Mouse (Mus musculus): ENCODE results near the gene Nefh. TPM values are rescaled to one million over a fixed set of nuclear protein-coding genes. Genes with fewer than 3 reads are reported as not detected.

Nefh gene
- polyA plus RNA-seq, 1 experiment from 2014 or later = 0.30 TPM

DNA sequence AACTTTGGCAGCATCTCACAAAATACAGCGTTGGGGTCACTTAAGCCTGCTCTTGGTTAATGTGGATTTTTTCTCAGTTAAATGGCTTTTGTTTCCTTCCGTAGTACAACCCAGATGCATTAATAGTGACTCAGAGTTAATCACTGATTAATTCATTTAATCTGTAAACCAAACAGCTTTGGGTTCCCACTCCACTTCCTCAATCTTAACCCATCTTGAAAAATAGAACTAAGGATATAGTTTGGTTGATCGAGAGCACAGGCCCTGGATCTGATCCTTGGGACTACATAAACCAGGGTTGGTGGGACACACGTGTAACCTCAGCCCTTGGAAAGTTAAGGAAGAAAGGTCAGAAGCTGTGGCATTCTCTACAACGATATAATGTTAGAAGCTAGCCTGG is 11.6 kb downstream of the Nefh start:
- Histone ChIP-seq H3K9ac (ENCODE audit: low read length) (no peak overlapping the region), H3K27me3 (ENCODE audit: control insufficient read depth, insufficient read depth, low read length) (no peaks in the 10 kb centered on the region), H3K9me3 (replicated peaks; ENCODE audit: control insufficient read depth, low read length) (no peaks in the 10 kb centered on the region), H3K4me1 (ENCODE audit: control insufficient read depth, insufficient read depth, low read length) (peaks cover 4% of the 10 kb centered on the region; the same call in 1 of the 2 replicates), H3K4me3 (replicated peaks; ENCODE audit: low read length) (no peak overlapping the region), H3K36me3 (ENCODE audit: control insufficient read depth, insufficient read depth, low read length) (no peaks in the 10 kb centered on the region), H3K4me2 (ENCODE audit: low read depth, low read length) (no peak overlapping the region), H3K27ac (ENCODE audit: low read length) (no peak overlapping the region)
- 75% methylated on average over 5 of the region's 5 CpGs for WGBS
- no peak for ATAC-seq (ENCODE audit: insufficient read depth, low FRiP score)

GRCm38 (mm10) chr11:4931009-4931601 is 16.8 kb downstream of the Nefh start:
- 49% methylated on average over 1 of the region's 1 CpGs for WGBS
- H3K27ac ChIP-seq (ENCODE audit: low read length) = peak overlapping the region; percentile 7; the same call in 1 of the 2 replicates
- peaks cover 11% of the 10 kb centered on the region; the same call in 1 of the 2 replicates for H3K4me1 ChIP-seq (ENCODE audit: control insufficient read depth, insufficient read depth, low read length)
- no peaks in the 10 kb centered on the region for H3K9me3 ChIP-seq (replicated peaks; ENCODE audit: control insufficient read depth, low read length)
- H3K36me3 ChIP-seq (ENCODE audit: control insufficient read depth, insufficient read depth, low read length) = no peaks in the 10 kb centered on the region
- H3K27me3 ChIP-seq (ENCODE audit: control insufficient read depth, insufficient read depth, low read length) = no peaks in the 10 kb centered on the region
- no peak overlapping the region for H3K4me2 ChIP-seq (ENCODE audit: low read depth, low read length)
- peak; percentile 58; the same call in 1 of the 2 replicates for ATAC-seq (ENCODE audit: insufficient read depth, low FRiP score)
- H3K4me3 ChIP-seq (replicated peaks; ENCODE audit: low read length) = no peak overlapping the region
- no peak overlapping the region for H3K9ac ChIP-seq (ENCODE audit: low read length)

GRCm38 (mm10) chr11:4927224-4927623 is 20.6 kb downstream of the Nefh start:
- no peak overlapping the region for H3K4me2 ChIP-seq (ENCODE audit: low read depth, low read length)
- 0 out of 2 replicates have a peak, but pooled peaks cover 8% of the 10 kb centered on the region for H3K36me3 ChIP-seq (ENCODE audit: control insufficient read depth, insufficient read depth, low read length)
- H3K9ac ChIP-seq (ENCODE audit: low read length) = no peak overlapping the region
- no peak for ATAC-seq (ENCODE audit: insufficient read depth, low FRiP score)
- H3K4me3 ChIP-seq (replicated peaks; ENCODE audit: low read length) = no peak overlapping the region
- H3K9me3 ChIP-seq (replicated peaks; ENCODE audit: control insufficient read depth, low read length) = no peaks in the 10 kb centered on the region
- H3K4me1 ChIP-seq (ENCODE audit: control insufficient read depth, insufficient read depth, low read length) = peaks cover 11% of the 10 kb centered on the region; the same call in 1 of the 2 replicates
- H3K27ac ChIP-seq (ENCODE audit: low read length) = no peak overlapping the region
- no peaks in the 10 kb centered on the region for H3K27me3 ChIP-seq (ENCODE audit: control insufficient read depth, insufficient read depth, low read length)
- 82% methylated on average over 3 of the region's 3 CpGs for WGBS

DNA sequence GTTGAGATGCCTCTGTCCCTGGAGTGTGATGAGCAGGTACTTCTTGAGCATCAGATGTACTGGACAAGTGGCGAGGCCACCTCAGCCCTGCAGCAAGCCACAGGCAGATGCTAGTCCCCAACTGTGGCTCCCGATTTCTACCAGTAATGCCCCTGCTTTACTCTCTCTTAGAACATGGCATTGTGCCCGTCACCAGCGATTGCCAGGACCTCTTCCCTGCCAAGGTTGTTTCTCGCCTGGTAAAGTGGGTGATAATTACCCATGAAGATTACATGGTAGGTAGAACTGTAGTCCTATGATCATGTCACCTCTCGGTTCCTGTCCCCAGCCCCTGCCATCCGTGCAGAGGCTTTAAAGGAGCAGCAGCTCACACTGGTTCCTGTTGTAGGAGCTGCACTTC is 26.1 kb downstream of the Nefh start:
- 86% methylated on average over 7 of the region's 7 CpGs for WGBS
- no peaks in the 10 kb centered on the region for H3K4me1 ChIP-seq (ENCODE audit: control insufficient read depth, insufficient read depth, low read length)
- no peak overlapping the region for H3K4me3 ChIP-seq (replicated peaks; ENCODE audit: low read length)
- no peaks in the 10 kb centered on the region for H3K27me3 ChIP-seq (ENCODE audit: control insufficient read depth, insufficient read depth, low read length)
- peaks cover 16% of the 10 kb centered on the region for H3K36me3 ChIP-seq (ENCODE audit: control insufficient read depth, insufficient read depth, low read length)
- ATAC-seq (ENCODE audit: insufficient read depth, low FRiP score) = no peak
- H3K4me2 ChIP-seq (ENCODE audit: low read depth, low read length) = no peak overlapping the region
- no peaks in the 10 kb centered on the region for H3K9me3 ChIP-seq (replicated peaks; ENCODE audit: control insufficient read depth, low read length)
- H3K27ac ChIP-seq (ENCODE audit: low read length) = no peak overlapping the region
- H3K9ac ChIP-seq (ENCODE audit: low read length) = no peak overlapping the region

- Histone ChIP-seq H3K4me1 (ENCODE audit: control insufficient read depth, insufficient read depth, low read length) (no peaks in the 10 kb centered on the region), H3K36me3 (ENCODE audit: control insufficient read depth, insufficient read depth, low read length) (peaks cover 16% of the 10 kb centered on the region), H3K4me2 (ENCODE audit: low read depth, low read length) (no peak overlapping the region), H3K27me3 (ENCODE audit: control insufficient read depth, insufficient read depth, low read length) (no peaks in the 10 kb centered on the region), H3K9ac (ENCODE audit: low read length) (no peak overlapping the region), H3K4me3 (replicated peaks; ENCODE audit: low read length) (no peak overlapping the region), H3K9me3 (replicated peaks; ENCODE audit: control insufficient read depth, low read length) (no peaks in the 10 kb centered on the region), H3K27ac (ENCODE audit: low read length) (no peak overlapping the region)
- 82% methylated on average over 2 of the region's 2 CpGs for WGBS
- no peak for ATAC-seq (ENCODE audit: insufficient read depth, low FRiP score)
Measured at GRCm38 (mm10) chr11:4921281-4921680, 26.6 kb downstream of the Nefh start.

DNA sequence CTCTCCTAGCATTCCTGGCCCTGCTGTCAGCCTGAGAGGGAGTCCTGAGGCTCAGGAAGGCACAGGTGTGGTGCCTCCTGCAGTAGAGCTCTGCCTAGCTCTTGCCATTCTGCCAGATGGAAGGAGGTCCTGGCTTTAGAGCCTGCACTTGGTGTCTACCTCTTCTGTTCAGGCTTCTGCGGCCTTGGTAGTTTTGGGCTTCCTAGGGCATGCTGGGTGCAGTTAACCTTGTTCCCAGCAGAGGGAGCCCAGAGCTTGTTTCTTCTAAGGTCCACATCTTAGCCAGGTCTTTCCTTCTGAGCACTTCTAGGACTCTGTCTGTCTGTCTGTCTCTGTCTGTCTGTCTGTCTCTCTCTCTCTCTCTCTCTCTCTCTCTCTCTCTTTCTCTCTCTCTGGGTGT is 31.8 kb downstream of the Nefh start:
- ATAC-seq (ENCODE audit: insufficient read depth, low FRiP score) = no peak
- Histone ChIP-seq H3K27me3 (ENCODE audit: control insufficient read depth, insufficient read depth, low read length) (no peaks in the 10 kb centered on the region), H3K4me1 (ENCODE audit: control insufficient read depth, insufficient read depth, low read length) (no peaks in the 10 kb centered on the region), H3K27ac (ENCODE audit: low read length) (no peak overlapping the region), H3K36me3 (ENCODE audit: control insufficient read depth, insufficient read depth, low read length) (peaks cover 13% of the 10 kb centered on the region), H3K4me3 (replicated peaks; ENCODE audit: low read length) (no peak overlapping the region), H3K9ac (ENCODE audit: low read length) (no peak overlapping the region), H3K4me2 (ENCODE audit: low read depth, low read length) (no peak overlapping the region), H3K9me3 (replicated peaks; ENCODE audit: control insufficient read depth, low read length) (no peaks in the 10 kb centered on the region)
- 19% methylated on average over 1 of the region's 1 CpGs for WGBS

- Histone ChIP-seq H3K36me3 (ENCODE audit: control insufficient read depth, insufficient read depth, low read length) (peaks cover 7% of the 10 kb centered on the region; the same call in 1 of the 2 replicates), H3K27ac (ENCODE audit: low read length) (no peak overlapping the region), H3K4me2 (ENCODE audit: low read depth, low read length) (no peak overlapping the region), H3K4me3 (replicated peaks; ENCODE audit: low read length) (no peak overlapping the region), H3K9ac (ENCODE audit: low read length) (no peak overlapping the region), H3K27me3 (ENCODE audit: control insufficient read depth, insufficient read depth, low read length) (no peaks in the 10 kb centered on the region), H3K4me1 (ENCODE audit: control insufficient read depth, insufficient read depth, low read length) (no peaks in the 10 kb centered on the region), H3K9me3 (replicated peaks; ENCODE audit: control insufficient read depth, low read length) (no peaks in the 10 kb centered on the region)
- 93% methylated on average over 6 of the region's 6 CpGs for WGBS
- no peak for ATAC-seq (ENCODE audit: insufficient read depth, low FRiP score)
Measured at GRCm38 (mm10) chr11:4906231-4906630, 41.6 kb downstream of the Nefh start.

GRCm38 (mm10) chr11:4901956-4902355 is 45.9 kb downstream of the Nefh start:
- H3K27me3 ChIP-seq (ENCODE audit: control insufficient read depth, insufficient read depth, low read length) = no peaks in the 10 kb centered on the region
- H3K27ac ChIP-seq (ENCODE audit: low read length) = no peak overlapping the region
- no peak overlapping the region for H3K4me2 ChIP-seq (ENCODE audit: low read depth, low read length)
- ATAC-seq (ENCODE audit: insufficient read depth, low FRiP score) = no peak
- H3K9me3 ChIP-seq (replicated peaks; ENCODE audit: control insufficient read depth, low read length) = no peaks in the 10 kb centered on the region
- no peak overlapping the region for H3K9ac ChIP-seq (ENCODE audit: low read length)
- H3K4me3 ChIP-seq (replicated peaks; ENCODE audit: low read length) = no peak overlapping the region
- peaks cover 10% of the 10 kb centered on the region; the same call in 1 of the 2 replicates for H3K36me3 ChIP-seq (ENCODE audit: control insufficient read depth, insufficient read depth, low read length)
- 88% methylated on average over 6 of the region's 6 CpGs for WGBS
- no peaks in the 10 kb centered on the region for H3K4me1 ChIP-seq (ENCODE audit: control insufficient read depth, insufficient read depth, low read length)

DNA sequence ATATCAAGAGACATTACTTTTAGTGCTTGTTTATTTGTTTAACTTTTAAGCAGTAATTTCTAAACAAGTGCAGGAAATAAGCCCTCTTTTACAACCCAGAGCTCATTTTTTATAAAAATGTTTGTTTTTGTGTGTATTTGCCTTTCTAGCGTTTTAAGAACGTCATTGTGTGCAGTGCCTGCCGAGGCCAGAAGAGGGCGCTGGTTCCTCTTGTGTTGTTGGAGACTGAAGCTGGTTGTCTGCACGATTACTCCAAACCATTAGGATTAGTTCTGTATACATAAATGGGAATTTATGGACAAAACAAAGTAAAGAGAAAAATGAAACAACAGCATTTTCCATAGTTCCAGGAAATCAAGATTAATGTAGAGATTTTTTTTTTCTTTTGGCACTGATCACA is 47.4 kb downstream of the Nefh start:
- no peaks in the 10 kb centered on the region for H3K9me3 ChIP-seq (replicated peaks; ENCODE audit: control insufficient read depth, low read length)
- no peak overlapping the region for H3K4me2 ChIP-seq (ENCODE audit: low read depth, low read length)
- H3K27me3 ChIP-seq (ENCODE audit: control insufficient read depth, insufficient read depth, low read length) = no peaks in the 10 kb centered on the region
- H3K9ac ChIP-seq (ENCODE audit: low read length) = no peak overlapping the region
- H3K4me1 ChIP-seq (ENCODE audit: control insufficient read depth, insufficient read depth, low read length) = peaks cover 5% of the 10 kb centered on the region
- ATAC-seq (ENCODE audit: insufficient read depth, low FRiP score) = no peak
- no peak overlapping the region for H3K27ac ChIP-seq (ENCODE audit: low read length)
- no peak overlapping the region for H3K4me3 ChIP-seq (replicated peaks; ENCODE audit: low read length)
- WGBS = 66% methylated on average over 5 of the region's 5 CpGs
- H3K36me3 ChIP-seq (ENCODE audit: control insufficient read depth, insufficient read depth, low read length) = peaks cover 10% of the 10 kb centered on the region; the same call in 1 of the 2 replicates
